Mouse (Mus musculus) megakaryocyte, embryonic 14.5 days (primary cell): ENCODE results near the gene Slamf9.

Experiments used
- FLI1 ChIP-seq: IDR thresholded peaks from 2 replicates; pipeline ENCODE4 v1.6.1; 2012; ENCODE audit warnings: low read length, inconsistent platforms, mixed read lengths
- GATA1 ChIP-seq: IDR thresholded peaks from 3 replicates; pipeline ENCODE4 v1.6.1; 2012; ENCODE audit warnings: mixed read lengths, low read length, inconsistent platforms, borderline replicate concordance

DNA sequence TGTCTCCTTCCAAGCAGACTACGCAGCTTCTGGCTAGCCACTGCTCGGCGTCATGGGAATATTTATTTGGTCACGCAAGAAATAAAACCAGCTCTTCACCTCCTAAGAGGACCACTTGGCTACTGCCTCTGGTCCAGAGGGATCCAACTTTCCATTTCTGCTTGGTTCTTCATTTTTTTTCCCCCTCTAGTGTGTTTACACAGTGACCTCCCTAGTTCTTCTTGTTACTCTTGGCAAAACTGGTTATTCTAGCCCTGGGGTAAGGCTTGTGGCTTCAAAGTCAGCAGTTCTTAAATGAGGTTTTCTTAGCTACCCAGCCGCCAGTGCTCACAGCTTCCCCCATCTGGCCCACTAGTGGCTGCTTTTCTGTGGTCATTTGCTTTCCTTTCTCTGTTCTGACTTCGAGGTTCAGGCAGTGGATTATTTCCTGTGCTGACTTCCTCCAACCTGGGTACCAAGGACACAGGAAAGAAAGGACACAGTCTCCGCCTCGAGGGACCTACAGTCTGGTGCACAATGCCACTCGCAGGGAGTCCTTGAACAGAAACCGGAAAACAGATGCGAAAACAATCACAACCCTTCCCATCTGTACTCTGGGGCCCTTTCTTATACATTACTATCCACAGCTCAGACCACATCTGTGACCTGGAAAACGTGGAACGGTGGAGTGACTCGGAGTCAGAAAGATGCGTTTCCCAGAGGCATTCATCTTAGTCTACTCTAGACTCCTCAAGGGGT, 50.0 kb downstream of the Slamf9 start:
- no peak for TF ChIP-seq GATA1
- no peak for TF ChIP-seq FLI1
